ENCODE assay signal across 9 mouse cellular contexts in genomic region chr3:79161834-79162401, GRCm38 (mm10).
DNase-seq lines count a peak whose midpoint lies in the region; ATAC-seq and TF ChIP-seq lines count a peak whose summit lies in the region.
"Had no signal": no experiment of that assay in that cellular context is flagged by ENCODE, and none has a peak within 500 bp of the region (broad histone marks: within the 10 kb centered on the region; RNA-seq: fewer than 3 reads in every experiment).

No protein-coding gene starts in this region.

- TF ChIP-seq EP300 in heart, postnatal 0 days (IDR thresholded peaks at IDR 0.05; ENCODE audit: low read depth), result no peak

- H3K36me3 ChIP-seq in kidney, embryonic 15.5 days, result no peaks in the 10 kb centered on the region; the same call in 1 of the 2 replicates
- H3K36me3 ChIP-seq in heart, postnatal 0 days (replicated peaks; ENCODE audit: control insufficient read depth, insufficient read depth, low read length), result no peaks in the 10 kb centered on the region

- TF ChIP-seq CTCF in heart, postnatal 0 days (IDR thresholded peaks at IDR 0.05; ENCODE audit: low read depth), result no peak

- WGBS in kidney, embryonic 15.5 days, result 55% methylated on average over 6 of the region's 6 CpGs
- 6% methylated on average over 6 of the region's 6 CpGs for WGBS in heart, postnatal 0 days

- H3K4me2 ChIP-seq in kidney, embryonic 15.5 days, result 0 out of 2 replicates have a peak overlapping the region, but pooled peaks have one; percentile 19
- H3K4me2 ChIP-seq in heart, postnatal 0 days (ENCODE audit: low read depth, low read length), result peak overlapping the region; percentile 58

- H3K27me3 ChIP-seq in kidney, embryonic 15.5 days, result no peaks in the 10 kb centered on the region
- no peaks in the 10 kb centered on the region for H3K27me3 ChIP-seq in heart, postnatal 0 days (ENCODE audit: control insufficient read depth, insufficient read depth, low read length)

- H3K4me3 ChIP-seq in kidney, embryonic 15.5 days (replicated peaks), result no peak overlapping the region
- peak overlapping the region; percentile 33 for H3K4me3 ChIP-seq in heart, postnatal 0 days (ENCODE audit: low read depth, low read length)

- H3K9me3 ChIP-seq in kidney, embryonic 15.5 days (replicated peaks), result no peaks in the 10 kb centered on the region
- no peaks in the 10 kb centered on the region for H3K9me3 ChIP-seq in heart, postnatal 0 days (replicated peaks; ENCODE audit: control insufficient read depth, low read length)

- ATAC-seq in kidney, embryonic 15.5 days (replicated peaks; ENCODE audit: low FRiP score), result no peak
- peak; percentile 73 for ATAC-seq in heart, postnatal 0 days (ENCODE audit: insufficient read depth, low read depth)
- peak; percentile 61 for ATAC-seq in megakaryocyte-erythroid progenitor cell, adult 5-6 weeks (replicated peaks; ENCODE audit: low FRiP score, low TSS enrichment, poor library complexity, severe bottlenecking)

- peaks cover 13% of the 10 kb centered on the region for H3K4me1 ChIP-seq in kidney, embryonic 15.5 days
- H3K4me1 ChIP-seq in heart, postnatal 0 days (ENCODE audit: control insufficient read depth, insufficient read depth), result peaks cover 31% of the 10 kb centered on the region

- intact Hi-C loops in left cerebral cortex, postnatal 14 days (cut with DNase I), result no loop called here

- DNase-seq in kidney, postnatal 25 days, result no peak
- peak; percentile 21 to 55 for DNase-seq in cerebellum, postnatal 14 days
- DNase-seq in heart, postnatal 0 days (ENCODE audit: low spot score), result peak; percentile 55
- no peak for DNase-seq in left cerebral cortex, postnatal 14 days (ENCODE audit: low spot score in 2 of 2)
- no peak for DNase-seq in right cerebral cortex, postnatal 4 days
- no peak for DNase-seq in testis, postnatal 14 days (ENCODE audit: low spot score)
- DNase-seq: thymus, postnatal 36 days had no signal

- H3K27ac ChIP-seq in kidney, embryonic 15.5 days, result peak overlapping the region; percentile 64; the same call in 1 of the 2 replicates
- H3K27ac ChIP-seq in heart, postnatal 0 days (ENCODE audit: low read depth), result peak overlapping the region; percentile 95

- no peak overlapping the region for H3K9ac ChIP-seq in kidney, embryonic 15.5 days
- H3K9ac ChIP-seq in heart, postnatal 0 days (replicated peaks; ENCODE audit: low read depth, low read length), result peak overlapping the region; percentile 53

Comparison
In these comparisons a context has a peak if more than half of its experiments do, and no peak if none do; other contexts are left out.
1. DNase-seq: peak in cerebellum, postnatal 14 days (2 of 2) and heart, postnatal 0 days (single experiment); none in kidney, postnatal 25 days (0 of 2), left cerebral cortex, postnatal 14 days (0 of 2), right cerebral cortex, postnatal 4 days (single experiment) and testis, postnatal 14 days (single experiment).